In genomic region chr2:59170208-59170589, GRCm38 (mm10) we compare ENCODE assay signal across 23 mouse cellular contexts. TPM values are rescaled to one million over a fixed set of nuclear protein-coding genes. Genes with fewer than 3 reads are reported as not detected.
DNase-seq lines count a peak whose midpoint lies in the region; ATAC-seq and TF ChIP-seq lines count a peak whose summit lies in the region.
"Had no signal": no experiment of that assay in that cellular context is flagged by ENCODE, and none has a peak within 500 bp of the region (broad histone marks: within the 10 kb centered on the region; RNA-seq: fewer than 3 reads in every experiment).

No protein-coding gene starts in this region.

- H3K36me3 ChIP-seq in kidney, embryonic 14.5 days (ENCODE audit: control insufficient read depth, insufficient read depth, low read length), result no peaks in the 10 kb centered on the region
- no peaks in the 10 kb centered on the region for H3K36me3 ChIP-seq in stomach, postnatal 0 days (ENCODE audit: control insufficient read depth, insufficient read depth, low read length)
- H3K36me3 ChIP-seq: heart, embryonic 13.5 days; limb, embryonic 15.5 days; midbrain, embryonic 12.5 days; neural tube, embryonic 12.5 days had no signal

- DNase-seq in kidney, postnatal 36 days, result no peak
- peak; percentile 66 to 78 for DNase-seq in lung, adult 18-20 months
- no peak for DNase-seq in lung, adult 2 months
- DNase-seq in lung, postnatal 10 days, result peak; percentile 31
- peak; percentile 63 for DNase-seq in stomach, postnatal 0 days (ENCODE audit: low spot score)
- no peak for DNase-seq in spleen, postnatal 36 days (ENCODE audit: low spot score in 2 of 2)
- DNase-seq: adrenal gland, adult 2 months; gastrocnemius, postnatal 10 days; heart, adult 18-20 months; heart, postnatal 36 days; layer of hippocampus, postnatal 36 days; right cerebral cortex, adult 18-20 months; thymus, adult 2 months had no signal

- no peaks in the 10 kb centered on the region for H3K9me3 ChIP-seq in kidney, embryonic 14.5 days (ENCODE audit: control insufficient read depth, low read length)
- no peaks in the 10 kb centered on the region for H3K9me3 ChIP-seq in stomach, postnatal 0 days (ENCODE audit: control insufficient read depth, low read length)
- H3K9me3 ChIP-seq: heart, embryonic 13.5 days; limb, embryonic 15.5 days; midbrain, embryonic 12.5 days; neural tube, embryonic 12.5 days had no signal

- H3K27me3 ChIP-seq in kidney, embryonic 14.5 days (ENCODE audit: control insufficient read depth, insufficient read depth, low read length), result no peaks in the 10 kb centered on the region
- H3K27me3 ChIP-seq in stomach, postnatal 0 days (ENCODE audit: control insufficient read depth, insufficient read depth, low read length), result no peaks in the 10 kb centered on the region
- H3K27me3 ChIP-seq: heart, embryonic 13.5 days; limb, embryonic 15.5 days; midbrain, embryonic 12.5 days; neural tube, embryonic 12.5 days had no signal

- H3K4me2 ChIP-seq in kidney, embryonic 14.5 days (replicated peaks; ENCODE audit: low read depth, low read length), result no peak overlapping the region
- no peak overlapping the region for H3K4me2 ChIP-seq in stomach, postnatal 0 days (replicated peaks; ENCODE audit: low read depth)
- H3K4me2 ChIP-seq: heart, embryonic 13.5 days; hindbrain, embryonic 14.5 days; limb, embryonic 15.5 days; midbrain, embryonic 12.5 days; neural tube, embryonic 12.5 days had no signal

- no peak overlapping the region for H3K27ac ChIP-seq in kidney, embryonic 14.5 days (ENCODE audit: low read depth, low read length)
- H3K27ac ChIP-seq in stomach, postnatal 0 days (replicated peaks), result peak overlapping the region; percentile 49; the same call in 1 of the 2 replicates
- H3K27ac ChIP-seq: heart, embryonic 13.5 days; hindbrain, embryonic 14.5 days; layer of hippocampus, adult 2 months; limb, embryonic 15.5 days; macrophage; midbrain, embryonic 12.5 days; neural tube, embryonic 12.5 days had no signal

- peak; percentile 84; the same call in 1 of the 2 replicates for ATAC-seq in kidney, embryonic 14.5 days (ENCODE audit: low FRiP score, low TSS enrichment)
- peak; percentile 59; the same call in 1 of the 2 replicates for ATAC-seq in stomach, postnatal 0 days (ENCODE audit: low FRiP score, low TSS enrichment)
- ATAC-seq: forebrain, embryonic 14.5 days had no signal

- peaks cover 9% of the 10 kb centered on the region for H3K4me1 ChIP-seq in kidney, embryonic 14.5 days (ENCODE audit: control insufficient read depth, insufficient read depth, low read length)
- H3K4me1 ChIP-seq in lung, adult 2 months (ENCODE audit: control insufficient read depth, insufficient read depth, low read length), result peaks cover 11% of the 10 kb centered on the region
- H3K4me1 ChIP-seq in stomach, postnatal 0 days (replicated peaks; ENCODE audit: control insufficient read depth, insufficient read depth), result 0 out of 2 replicates have a peak, but pooled peaks cover 2% of the 10 kb centered on the region
- H3K4me1 ChIP-seq: limb, embryonic 15.5 days; neural tube, embryonic 12.5 days had no signal

- no peak overlapping the region for H3K9ac ChIP-seq in kidney, embryonic 14.5 days (ENCODE audit: low read depth, low read length)
- H3K9ac ChIP-seq in stomach, postnatal 0 days (ENCODE audit: low read length), result no peak overlapping the region
- H3K9ac ChIP-seq: heart, embryonic 13.5 days; hindbrain, embryonic 14.5 days; limb, embryonic 15.5 days; midbrain, embryonic 12.5 days; neural tube, embryonic 12.5 days had no signal

- 22% methylated on average over 3 of the region's 3 CpGs for WGBS in kidney, embryonic 14.5 days
- WGBS in lung, adult 2 months, result 61% methylated on average over 3 of the region's 3 CpGs
- 62% methylated on average over 3 of the region's 3 CpGs for WGBS in stomach, postnatal 0 days

- no peak for TF ChIP-seq EP300 in stomach, postnatal 0 days (optimal IDR thresholded peaks at IDR 0.05)

- no peak overlapping the region for H3K4me3 ChIP-seq in kidney, embryonic 14.5 days (ENCODE audit: low read length)
- H3K4me3 ChIP-seq in lung, adult 2 months (replicated peaks; ENCODE audit: extremely low read depth, low read depth, low read length), result no peak overlapping the region
- H3K4me3 ChIP-seq in stomach, postnatal 0 days (ENCODE audit: low read depth, low read length), result no peak overlapping the region
- H3K4me3 ChIP-seq: erythroblast, embryonic 14.5 days; heart, embryonic 13.5 days; layer of hippocampus, adult 2 months; limb, embryonic 15.5 days; midbrain, embryonic 12.5 days; neural tube, embryonic 12.5 days had no signal

- no peak for TF ChIP-seq CTCF in lung, adult 2 months (IDR thresholded peaks at IDR 0.05; ENCODE audit: insufficient read depth, low read length)
- TF ChIP-seq CTCF in stomach, postnatal 0 days (IDR thresholded peaks at IDR 0.05; ENCODE audit: low read depth), result no peak

- TF ChIP-seq POLR2A in lung, adult 2 months (IDR thresholded peaks at IDR 0.05; ENCODE audit: borderline replicate concordance, extremely low read depth, low read depth, low read length), result no peak

RNA-seq across cellular contexts. Expression of gene Pkp4, which starts 9.5 kb away (rescaled TPM):
- polyA plus RNA-seq in kidney, embryonic 14.5 days (2014; fragmentation: Nextera tagmentation; extraction: Ambion mirVana), result 29.7 and 31.1 TPM in 2 replicates
- 76.2 and 81.6 TPM in 2 replicates for polyA plus RNA-seq in lung, adult 2 months (2012; rRNA removed)
- polyA plus RNA-seq in stomach, postnatal 0 days (2015; fragmentation: Nextera tagmentation; extraction: Ambion mirVana), result 16.8 and 16.9 TPM in 2 replicates

RNA-seq across cellular contexts. Expression of gene Ccdc148, which starts 9.7 kb away (rescaled TPM):
- polyA plus RNA-seq in kidney, embryonic 14.5 days (2014; fragmentation: Nextera tagmentation; extraction: Ambion mirVana), result 1.0 and 1.2 TPM in 2 replicates
- 0.09 and 0.15 TPM in 2 replicates for polyA plus RNA-seq in lung, adult 2 months (2012; rRNA removed)
- polyA plus RNA-seq in stomach, postnatal 0 days (2015; fragmentation: Nextera tagmentation; extraction: Ambion mirVana), result 0.24 and 0.47 TPM in 2 replicates
- polyA plus RNA-seq: erythroblast, embryonic 14.5 days had no signal

Comparison
In these comparisons a context has a peak if more than half of its experiments do, and no peak if none do; other contexts are left out.
1. DNase-seq: peak in lung, adult 18-20 months (2 of 2), lung, postnatal 10 days (single experiment) and stomach, postnatal 0 days (single experiment); none in kidney, postnatal 36 days (0 of 2), lung, adult 2 months (single experiment) and spleen, postnatal 36 days (0 of 2).